Mouse (Mus musculus): ENCODE results near the gene Pik3cb.

Pik3cb gene

GRCm38 (mm10) chr9:99016759-99017158, 123.7 kb downstream of the Pik3cb start:
- ATAC-seq (ENCODE audit: insufficient number of reproducible peaks, low FRiP score, low TSS enrichment) = no peak

- ATAC-seq (ENCODE audit: insufficient number of reproducible peaks, low FRiP score, low TSS enrichment) = no peak
Observed at GRCm38 (mm10) chr9:99016301-99016700, 124.1 kb downstream of the Pik3cb start.

- ATAC-seq (ENCODE audit: insufficient number of reproducible peaks, low FRiP score, low TSS enrichment) = no peak
Observed at GRCm38 (mm10) chr9:99009898-99010199, 130.6 kb downstream of the Pik3cb start.

- ATAC-seq (ENCODE audit: insufficient number of reproducible peaks, low FRiP score, low TSS enrichment) = no peak
Observed at GRCm38 (mm10) chr9:99009069-99009897, 131.1 kb downstream of the Pik3cb start.

GRCm38 (mm10) chr9:99001326-99001725, 139.1 kb downstream of the Pik3cb start:
- ATAC-seq (ENCODE audit: insufficient number of reproducible peaks, low FRiP score, low TSS enrichment) = no peak

- ATAC-seq (ENCODE audit: insufficient number of reproducible peaks, low FRiP score, low TSS enrichment) = peak; percentile 95
Observed at GRCm38 (mm10) chr9:98999881-99000339, 140.5 kb downstream of the Pik3cb start.

GRCm38 (mm10) chr9:98994103-98994502, 146.3 kb downstream of the Pik3cb start:
- ATAC-seq (ENCODE audit: insufficient number of reproducible peaks, low FRiP score, low TSS enrichment) = no peak

- ATAC-seq (ENCODE audit: insufficient number of reproducible peaks, low FRiP score, low TSS enrichment) = no peak
Observed at GRCm38 (mm10) chr9:98987131-98987530, 153.3 kb downstream of the Pik3cb start.
